Mouse (Mus musculus) heart, embryonic 11.5 days (tissue): ENCODE data around the gene Igtp. TPM values are rescaled to one million over a fixed set of nuclear protein-coding genes. Genes with fewer than 3 reads are reported as not detected.
"Not testable (repeated sequence)": the region's sequence is repeated elsewhere in the genome, so short reads cannot be mapped to it uniquely, and the experiment has no call there.

Experiments used
- ATAC-seq: fragments of 200-750 bp; cut with Nextera tagmentation; replicated peaks from 2 replicates; pipeline ENCODE4 v1.8.0; 2017; ENCODE audit warnings: moderate library complexity; ENCODE audit not compliant: insufficient number of reproducible peaks, low FRiP score, low TSS enrichment
- H3K27ac ChIP-seq: fragments of 300-500 bp; sonication (generic); 2 replicates; pipeline ENCODE4 v1.5.1; 2014; ENCODE audit warnings: mild to moderate bottlenecking, low read depth, low read length
- H3K27me3 ChIP-seq: fragments of 300-500 bp; sonication (generic); 2 replicates; pipeline ENCODE4 v1.6.1; 2014; ENCODE audit warnings: mild to moderate bottlenecking, low read length, mixed read lengths; ENCODE audit not compliant: control insufficient read depth, insufficient read depth
- H3K36me3 ChIP-seq: fragments of 300-500 bp; sonication (generic); 2 replicates; pipeline ENCODE4 v1.6.1; 2014; ENCODE audit warnings: mild to moderate bottlenecking, low read length, moderate library complexity, mixed read lengths; ENCODE audit not compliant: control insufficient read depth, insufficient read depth
- H3K4me1 ChIP-seq: fragments of 300-500 bp; sonication (generic); 2 replicates; pipeline ENCODE4 v1.6.1; 2014; ENCODE audit warnings: low read length; ENCODE audit not compliant: control insufficient read depth, insufficient read depth
- H3K4me2 ChIP-seq: fragments of 300-500 bp; sonication (generic); 2 replicates; pipeline ENCODE4 v1.6.1; 2014; ENCODE audit warnings: mild to moderate bottlenecking, moderate library complexity
- H3K4me3 ChIP-seq: fragments of 300-500 bp; sonication (generic); 2 replicates; pipeline ENCODE4 v1.5.1; 2014; ENCODE audit warnings: low read depth, low read length
- H3K9ac ChIP-seq: fragments of 300-500 bp; sonication (generic); 2 replicates; pipeline ENCODE4 v1.6.1; 2014; ENCODE audit warnings: mild to moderate bottlenecking, low read depth, low read length, moderate library complexity
- H3K9me3 ChIP-seq: fragments of 300-500 bp; sonication (generic); replicated peaks from 2 replicates; pipeline ENCODE4 v1.6.1; 2016; ENCODE audit warnings: low read length; ENCODE audit not compliant: control insufficient read depth
- WGBS: fragments of 180-500 bp; shearing (Covaris S2); extraction: QIAGEN DNeasy Blood & Tissue Kit; methylation state at CpG from one replicate; pipeline ENCODE4 v1.1.7; 2014; ENCODE audit not compliant: insufficient replicate concordance; 5-methylcytosine and 5-hydroxymethylcytosine counted together
- polyA plus RNA-seq: library from polyadenylated mRNA; unstranded; fragments of >200 nt; fragmentation: Nextera tagmentation; extraction: Ambion mirVana; gene quantifications from 2 replicates; pipeline ENCODE4 v1.2.1, GENCODE M21; 2014

Igtp gene
- polyA plus RNA-seq, result 4.1 and 5.3 TPM in 2 replicates

DNA sequence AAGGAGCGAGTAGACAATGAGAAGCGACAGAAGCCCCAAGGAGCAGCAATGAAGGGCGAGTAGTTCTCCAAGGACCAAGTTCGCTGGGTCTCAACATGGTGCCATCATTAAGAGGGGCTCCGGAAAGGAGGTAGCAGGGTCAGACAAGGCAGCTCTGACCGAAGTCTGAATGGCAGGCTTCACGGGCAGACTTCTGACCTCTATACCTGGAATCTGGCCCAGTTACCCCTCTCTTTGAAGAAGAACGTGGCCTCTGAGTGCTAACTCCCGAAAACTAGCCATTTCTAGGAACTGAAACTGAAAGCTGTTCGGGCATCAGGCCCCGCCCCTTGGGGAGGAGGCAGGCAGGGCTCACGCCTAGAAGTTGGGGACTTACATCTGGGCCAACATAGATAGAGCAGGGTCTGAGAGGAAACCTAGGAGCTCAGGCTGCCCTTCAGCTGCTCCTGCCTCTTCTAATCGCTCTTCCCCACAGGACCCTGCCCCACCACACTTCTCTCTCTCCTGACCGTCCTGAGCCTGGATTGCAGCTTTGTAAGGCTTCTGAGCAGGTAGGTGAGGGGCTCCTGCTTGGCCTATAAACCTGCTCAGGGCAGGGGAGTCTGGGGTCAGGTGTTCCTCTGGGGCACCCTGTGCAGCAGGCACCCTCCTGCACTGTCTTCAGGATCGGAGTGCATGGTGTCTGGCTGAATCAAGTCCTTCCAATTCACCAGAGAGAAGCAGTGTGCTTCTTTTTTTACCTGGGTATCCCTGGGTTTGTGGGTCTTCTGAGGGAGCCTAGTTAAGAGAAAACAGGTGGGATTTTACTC, at the start of gene Igtp, which contains the start of gene Irgm2:
Igtp (plus strand) TSS at position 328 of the 809 bp plus-strand sequence.
Irgm2 (plus strand) TSS at position 390 of the 809 bp plus-strand sequence.
- not testable (repeated sequence) for H3K4me1 ChIP-seq, H3K9me3 ChIP-seq, H3K27me3 ChIP-seq, H3K36me3 ChIP-seq
- Histone ChIP-seq H3K4me2 (peak within 1 kb of the TSS; percentile 79), H3K4me3 (peak within 1 kb of the TSS; percentile 61), H3K27ac (0 out of 2 replicates have a peak within 1 kb of the TSS, but pooled peaks have one; percentile 12), H3K9ac (peak within 1 kb of the TSS; percentile 75)
- WGBS, result 5% methylated on average over 12 of the region's 15 CpGs
- ATAC-seq, result peak; percentile 86; the same call in 1 of the 2 replicates

GRCm38 (mm10) chr11:58155458-58155857, 43.9 kb upstream of the Igtp start:
- H3K27ac ChIP-seq, result no peak overlapping the region
- H3K36me3 ChIP-seq, result peaks cover 37% of the 10 kb centered on the region
- H3K9me3 ChIP-seq, result no peaks in the 10 kb centered on the region

GRCm38 (mm10) chr11:58156871-58157270, 42.5 kb upstream of the Igtp start:
- Histone ChIP-seq H3K36me3 (peaks cover 34% of the 10 kb centered on the region), H3K9ac (no peak overlapping the region), H3K4me1 (no peaks in the 10 kb centered on the region; the same call in 1 of the 2 replicates), H3K9me3 (no peaks in the 10 kb centered on the region), H3K4me2 (no peak overlapping the region), H3K27me3 (no peaks in the 10 kb centered on the region), H3K4me3 (no peak overlapping the region), H3K27ac (no peak overlapping the region)
- no peak for ATAC-seq
- WGBS, result 75% methylated on average over 3 of the region's 3 CpGs

More at GRCm38 (mm10) chr11:58155458-58155857, 43.9 kb upstream of the Igtp start:
- Histone ChIP-seq H3K4me3 (no peak overlapping the region), H3K4me2 (no peak overlapping the region), H3K27me3 (no peaks in the 10 kb centered on the region), H3K4me1 (no peaks in the 10 kb centered on the region; the same call in 1 of the 2 replicates), H3K9ac (no peak overlapping the region)
- ATAC-seq, result no peak
- WGBS, result 84% methylated on average over 9 of the region's 9 CpGs

- H3K27me3 ChIP-seq, result no peaks in the 10 kb centered on the region
- peaks cover 7% of the 10 kb centered on the region; the same call in 1 of the 2 replicates for H3K4me1 ChIP-seq
- no peak overlapping the region for H3K4me2 ChIP-seq
- H3K9ac ChIP-seq, result no peak overlapping the region
- ATAC-seq, result no peak
- H3K27ac ChIP-seq, result no peak overlapping the region
- 87% methylated on average over 2 of the region's 2 CpGs for whole genome bisulfite sequencing
- H3K9me3 ChIP-seq, result no peaks in the 10 kb centered on the region; the same call in 1 of the 2 replicates
- H3K36me3 ChIP-seq, result peaks cover 32% of the 10 kb centered on the region
- no peak overlapping the region for H3K4me3 ChIP-seq
These were observed 34.3 kb upstream of the Igtp start for GRCm38 (mm10) chr11:58165072-58165471.

GRCm38 (mm10) chr11:58167822-58168166, 31.6 kb upstream of the Igtp start:
- peak overlapping the region; percentile 87 for H3K4me2 ChIP-seq
- peak overlapping the region; percentile 97 for H3K4me3 ChIP-seq
- peaks cover 29% of the 10 kb centered on the region for H3K36me3 ChIP-seq
- peaks cover 12% of the 10 kb centered on the region for H3K4me1 ChIP-seq
- H3K27me3 ChIP-seq, result no peaks in the 10 kb centered on the region
- 1% methylated on average over 8 of the region's 8 CpGs for WGBS
- no peaks in the 10 kb centered on the region; the same call in 1 of the 2 replicates for H3K9me3 ChIP-seq
- peak overlapping the region; percentile 88 for H3K9ac ChIP-seq
- peak overlapping the region; percentile 64 for H3K27ac ChIP-seq
- ATAC-seq, result no peak

- H3K36me3 ChIP-seq, result peaks cover 28% of the 10 kb centered on the region
- 2% methylated on average over 69 of the region's 71 CpGs for WGBS
- H3K4me3 ChIP-seq, result peak within 1 kb of the TSS; percentile 97
- peak; percentile 85 for ATAC-seq
- H3K9me3 ChIP-seq, result no peaks in the 10 kb centered on the region; the same call in 1 of the 2 replicates
- peak within 1 kb of the TSS; percentile 88 for H3K9ac ChIP-seq
- no peaks in the 10 kb centered on the region for H3K27me3 ChIP-seq
- peak within 1 kb of the TSS; percentile 64 for H3K27ac ChIP-seq
- peak within 1 kb of the TSS; percentile 87 for H3K4me2 ChIP-seq
- H3K4me1 ChIP-seq, result peaks cover 12% of the 10 kb centered on the region
These were observed 31.0 kb upstream of the Igtp start, which contains the start of gene Gemin5 for GRCm38 (mm10) chr11:58168167-58168915. Gene Gemin5, minus strand, starts transcription at chr11:58168539.

DNA sequence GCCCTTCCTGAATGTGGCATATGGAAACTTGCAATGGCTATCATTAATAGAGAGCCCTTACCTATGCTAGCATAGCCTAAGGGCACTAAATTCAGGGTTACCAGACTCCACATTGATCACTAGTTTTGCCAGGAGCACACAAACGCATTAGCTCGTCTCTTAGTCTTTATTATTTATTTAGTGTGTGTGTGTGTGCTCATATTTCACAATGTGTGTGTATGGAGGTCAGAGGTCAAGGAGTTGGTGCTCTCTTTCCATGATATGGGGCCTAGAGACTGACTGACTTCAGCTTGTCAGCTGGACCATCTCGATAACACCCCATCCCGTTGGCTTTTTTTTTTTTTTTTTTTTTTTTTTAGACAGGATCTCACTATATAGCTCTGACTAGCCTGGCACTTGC, 29.7 kb upstream of the Igtp start:
- Histone ChIP-seq H3K4me1 (peaks cover 12% of the 10 kb centered on the region), H3K36me3 (peaks cover 23% of the 10 kb centered on the region), H3K9me3 (no peaks in the 10 kb centered on the region; the same call in 1 of the 2 replicates), H3K4me2 (no peak overlapping the region), H3K27ac (no peak overlapping the region), H3K9ac (no peak overlapping the region), H3K4me3 (no peak overlapping the region), H3K27me3 (no peaks in the 10 kb centered on the region)
- ATAC-seq, result no peak
- 75% methylated on average over 4 of the region's 4 CpGs for WGBS

GRCm38 (mm10) chr11:58171459-58172091, 27.8 kb upstream of the Igtp start, which contains the start of gene Mrpl22:
Gene Mrpl22, plus strand, starts transcription at chr11:58171661.
- Histone ChIP-seq H3K27ac (peak within 1 kb of the TSS; percentile 55; the same call in 1 of the 2 replicates), H3K4me1 (peaks cover 12% of the 10 kb centered on the region), H3K9ac (peak within 1 kb of the TSS; percentile 91), H3K36me3 (peaks cover 20% of the 10 kb centered on the region), H3K27me3 (no peaks in the 10 kb centered on the region), H3K9me3 (no peaks in the 10 kb centered on the region), H3K4me2 (peak within 1 kb of the TSS; percentile 69), H3K4me3 (peak within 1 kb of the TSS; percentile 88)
- under 1% methylated on average over 34 of the region's 34 CpGs for WGBS
- ATAC-seq, result peak; percentile 57
